In the genomic region with DNA sequence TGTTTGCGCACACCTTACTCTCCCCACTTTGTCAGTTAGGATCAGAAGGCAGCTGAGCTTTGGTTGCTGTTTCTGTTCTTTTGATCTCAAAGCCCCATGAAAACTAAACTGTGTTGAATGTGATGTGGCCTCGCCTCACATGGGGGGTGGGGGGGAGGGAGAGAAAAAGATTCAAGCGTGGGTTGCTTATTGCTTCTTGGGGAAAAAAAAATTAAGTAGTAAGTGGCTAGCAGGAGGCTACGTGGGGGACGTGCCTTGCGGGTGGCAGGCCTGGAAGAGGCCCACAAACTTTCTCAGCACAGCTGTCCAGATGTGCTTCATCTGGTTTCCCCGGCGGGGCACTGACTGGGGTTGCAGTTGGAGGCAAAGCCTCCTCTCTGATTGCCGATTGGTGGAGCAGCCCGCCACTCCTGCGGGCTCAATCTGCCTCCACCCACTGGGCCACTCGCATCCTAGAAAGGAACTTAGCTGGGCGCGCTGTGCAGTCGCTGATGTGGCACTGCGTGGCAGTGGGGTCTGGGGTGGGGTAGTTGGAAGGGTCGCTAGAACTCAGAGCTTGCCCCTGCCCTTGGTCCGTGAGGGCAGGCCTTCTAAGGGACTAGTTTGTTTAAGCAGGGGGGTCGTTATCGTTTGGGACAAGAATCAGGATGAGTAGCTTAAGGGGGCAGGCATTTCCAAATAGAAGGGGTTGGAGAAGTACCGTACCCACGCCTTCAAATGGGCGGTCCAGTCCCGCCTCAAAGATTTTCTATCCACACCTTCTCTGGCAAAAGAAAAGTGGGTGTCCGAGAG, we compare ENCODE assay signal across 8 mouse cellular contexts. TPM values are rescaled to one million over a fixed set of nuclear protein-coding genes. Genes with fewer than 3 reads are reported as not detected.
DNase-seq lines count a peak whose midpoint lies in the region; ATAC-seq and TF ChIP-seq lines count a peak whose summit lies in the region.

A gene (minus strand): TSS at position 343 of the 792 bp plus-strand sequence.

- H3K27me3 ChIP-seq in hindbrain, embryonic 15.5 days = no peaks in the 10 kb centered on the region
- H3K27me3 ChIP-seq in lung, embryonic 16.5 days (ENCODE audit: control insufficient read depth, insufficient read depth, low read depth, low read length) = no peaks in the 10 kb centered on the region

- peak within 1 kb of the TSS; percentile 79 for H3K27ac ChIP-seq in gastrocnemius, adult 2 months
- no peak within 1 kb of the TSS for H3K27ac ChIP-seq in hindbrain, embryonic 15.5 days (replicated peaks)
- H3K27ac ChIP-seq in lung, embryonic 16.5 days (ENCODE audit: low read length) = peak within 1 kb of the TSS; percentile 83

- H3K9me3 ChIP-seq in hindbrain, embryonic 15.5 days = no peaks in the 10 kb centered on the region
- H3K9me3 ChIP-seq in lung, embryonic 16.5 days (ENCODE audit: control insufficient read depth, low read length) = no peaks in the 10 kb centered on the region

- H3K9ac ChIP-seq in hindbrain, embryonic 15.5 days = peak within 1 kb of the TSS; percentile 41; the same call in 1 of the 2 replicates
- H3K9ac ChIP-seq in lung, embryonic 16.5 days (ENCODE audit: low read length) = peak within 1 kb of the TSS; percentile 66

- H3K4me3 ChIP-seq in gastrocnemius, adult 2 months = peak within 1 kb of the TSS; percentile 73
- H3K4me3 ChIP-seq in hindbrain, embryonic 15.5 days = peak within 1 kb of the TSS; percentile 54
- peak within 1 kb of the TSS; percentile 53 for H3K4me3 ChIP-seq in lung, embryonic 16.5 days (ENCODE audit: low read length)

- intact Hi-C loops in gastrocnemius, adult 2 months (cut with DNase I) = no loop called here

- peaks cover 4% of the 10 kb centered on the region; the same call in 1 of the 2 replicates for H3K4me1 ChIP-seq in hindbrain, embryonic 15.5 days (replicated peaks)
- no peaks in the 10 kb centered on the region for H3K4me1 ChIP-seq in lung, embryonic 16.5 days (replicated peaks; ENCODE audit: control insufficient read depth, insufficient read depth, low read length)

- TF ChIP-seq CTCF in gastrocnemius, adult 2 months (IDR thresholded peaks at IDR 0.05) = no peak

- DNase-seq in adrenal gland, adult (ENCODE audit: inconsistent age in 2 of 2, low spot score in 1 of 2) = peak; percentile 82 to 91
- peak; percentile 61 to 83 for DNase-seq in cerebellum, postnatal 4 days (ENCODE audit: low spot score in 2 of 2)
- peak; percentile 93 for DNase-seq in gastrocnemius, adult 2 months
- peak; percentile 67 to 70 for DNase-seq in layer of hippocampus, postnatal 14 days (ENCODE audit: low spot score in 2 of 2)
- peak; percentile 36 for DNase-seq in retina, postnatal 7 days (ENCODE audit: low read depth, low spot score)
- peak; percentile 75 to 83 for DNase-seq in urinary bladder, postnatal 36 days (ENCODE audit: low spot score in 2 of 2)

- no peaks in the 10 kb centered on the region for H3K36me3 ChIP-seq in hindbrain, embryonic 15.5 days
- no peaks in the 10 kb centered on the region for H3K36me3 ChIP-seq in lung, embryonic 16.5 days (ENCODE audit: control insufficient read depth, insufficient read depth, low read length)

- H3K4me2 ChIP-seq in hindbrain, embryonic 15.5 days = peak within 1 kb of the TSS; percentile 92
- H3K4me2 ChIP-seq in lung, embryonic 16.5 days (ENCODE audit: low read depth, low read length) = peak within 1 kb of the TSS; percentile 58

- ATAC-seq in hindbrain, embryonic 15.5 days (ENCODE audit: low FRiP score, low read depth) = peak; percentile 99
- peak; percentile 99 for ATAC-seq in lung, embryonic 16.5 days (ENCODE audit: low read depth)

- 5% methylated on average over 25 of the region's 25 CpGs for WGBS in hindbrain, embryonic 15.5 days
- 3% methylated on average over 25 of the region's 25 CpGs for WGBS in lung, embryonic 16.5 days

RNA-seq across cellular contexts. Expression of the gene that starts here (rescaled TPM):
- total RNA-seq in gastrocnemius, adult 2 months (2021) = 1 to 10 TPM; 1.8 to 2.8 TPM
- polyA plus RNA-seq in hindbrain, embryonic 15.5 days (2015; fragmentation: Nextera tagmentation; extraction: Ambion mirVana) = 3.3 and 6.2 TPM in 2 replicates
- total RNA-seq in layer of hippocampus, postnatal 14 days (2021) = 1 to 10 TPM; 2.2 to 3.6 TPM
- polyA plus RNA-seq in lung, embryonic 16.5 days (2015; fragmentation: Nextera tagmentation; extraction: Ambion mirVana) = 42.5 and 46.9 TPM in 2 replicates

Comparison
In these comparisons a context has a peak if more than half of its experiments do, and no peak if none do; other contexts are left out.
1. DNase-seq: peak in every context shown above with its lines; median percentile 93 in gastrocnemius, adult 2 months; 86 in adrenal gland, adult; 79 in urinary bladder, postnatal 36 days; 72 in cerebellum, postnatal 4 days; 68 in layer of hippocampus, postnatal 14 days; 36 in retina, postnatal 7 days.